Mouse (Mus musculus) stomach, embryonic 14.5 days (tissue): Measurements from ENCODE around the gene Arrdc4. TPM values are rescaled to one million over a fixed set of nuclear protein-coding genes. Genes with fewer than 3 reads are reported as not detected.

Experiments
- ATAC-seq: fragments of 200-750 bp; cut with Nextera tagmentation; 2 replicates; pipeline ENCODE4 v1.8.0; 2017; ENCODE audit warnings: low read depth, moderate TSS enrichment; ENCODE audit not compliant: insufficient number of reproducible peaks, insufficient read depth, low FRiP score
- H3K27ac ChIP-seq: fragments of 300-500 bp; sonication (generic); 2 replicates; pipeline ENCODE4 v1.5.1; 2014; ENCODE audit warnings: mild to moderate bottlenecking, low read length, moderate library complexity, mixed read lengths
- H3K27me3 ChIP-seq: fragments of 300-500 bp; sonication (generic); 2 replicates; pipeline ENCODE4 v1.6.1; 2014; ENCODE audit warnings: low read length, control low read depth, mixed read lengths; ENCODE audit not compliant: control insufficient read depth, insufficient read depth
- H3K36me3 ChIP-seq: fragments of 300-500 bp; sonication (generic); 2 replicates; pipeline ENCODE4 v1.6.1; 2014; ENCODE audit warnings: mild to moderate bottlenecking, control low read depth, low read length, moderate library complexity, mixed read lengths; ENCODE audit not compliant: control insufficient read depth, insufficient read depth
- H3K4me1 ChIP-seq: fragments of 300-500 bp; sonication (generic); 2 replicates; pipeline ENCODE4 v1.6.1; 2014; ENCODE audit warnings: low read length, control low read depth, mixed read lengths; ENCODE audit not compliant: control insufficient read depth, insufficient read depth
- H3K4me2 ChIP-seq: fragments of 300-500 bp; sonication (generic); replicated peaks from 2 replicates; pipeline ENCODE4 v1.6.1; 2014; ENCODE audit warnings: low read depth, low read length, control low read depth
- H3K4me3 ChIP-seq: fragments of 300-500 bp; sonication (generic); 2 replicates; pipeline ENCODE4 v1.5.1; 2014; ENCODE audit warnings: low read depth, low read length, control low read depth
- H3K9ac ChIP-seq: fragments of 300-500 bp; sonication (generic); replicated peaks from 2 replicates; pipeline ENCODE4 v1.6.1; 2014; ENCODE audit warnings: low read depth, mild to moderate bottlenecking, control low read depth, low read length, moderate library complexity, mixed read lengths
- H3K9me3 ChIP-seq: fragments of 300-500 bp; sonication (generic); 2 replicates; pipeline ENCODE4 v1.6.1; 2016; ENCODE audit warnings: low read depth, low read length, control low read depth; ENCODE audit not compliant: control insufficient read depth
- WGBS: fragments of 180-500 bp; shearing (Covaris S2); extraction: QIAGEN DNeasy Blood & Tissue Kit; methylation state at CpG from one replicate; pipeline ENCODE4 v1.1.7; 2014; 5-methylcytosine and 5-hydroxymethylcytosine counted together
- polyA plus RNA-seq: library from polyadenylated mRNA; unstranded; fragments of >200 nt; fragmentation: Nextera tagmentation; extraction: Ambion mirVana; gene quantifications from 2 replicates; pipeline ENCODE4 v1.2.1, GENCODE M21; 2014

The Arrdc4 gene
- polyA plus RNA-seq, result 22.2 and 25.8 TPM in 2 replicates

DNA sequence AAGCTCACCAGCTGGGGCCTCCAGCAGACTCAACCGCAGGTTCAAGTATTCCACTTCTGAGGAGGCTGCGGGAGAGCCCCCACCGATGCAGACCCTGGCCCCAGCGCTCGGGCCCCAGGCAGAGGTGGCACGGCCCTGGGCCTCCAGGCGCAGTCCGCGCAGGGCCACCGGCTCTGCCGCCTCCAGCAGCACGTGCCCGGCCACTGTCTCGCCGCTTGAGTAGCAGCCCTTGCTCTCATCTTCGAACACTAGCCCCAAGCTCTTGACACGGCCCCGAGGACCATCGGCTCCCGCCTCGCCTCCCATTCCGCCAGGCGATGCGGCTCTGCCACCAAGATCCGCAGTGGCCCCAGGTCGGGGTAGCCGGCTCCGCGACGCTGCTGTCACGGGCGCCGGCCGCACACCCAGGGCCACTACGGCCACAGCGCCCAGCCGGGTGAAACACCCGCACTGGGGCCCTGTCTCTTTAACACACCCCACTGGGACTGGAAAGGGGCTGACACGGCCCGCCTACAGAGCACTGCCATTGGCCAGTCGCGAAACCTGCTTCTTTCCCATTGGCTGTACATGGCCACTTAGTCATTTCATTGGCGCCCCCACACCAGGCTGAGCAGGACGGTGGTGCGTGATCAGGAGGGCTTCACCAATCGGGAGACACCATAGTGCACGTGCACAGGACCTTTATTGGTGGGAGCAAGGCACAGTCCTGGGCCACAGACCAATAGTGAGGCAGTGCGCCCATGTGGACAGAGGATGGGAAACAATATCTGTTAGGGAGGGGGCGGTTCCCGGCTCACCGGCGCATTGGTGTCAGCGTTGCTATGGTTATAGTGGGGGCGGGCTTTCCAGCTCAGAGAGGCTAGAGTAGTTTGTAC lies at the start of gene Arrdc4:
Arrdc4 (minus strand) TSS at position 481 of the 875 bp plus-strand sequence.
- Histone ChIP-seq H3K27ac (peak within 1 kb of the TSS; percentile 80), H3K27me3 (no peaks in the 10 kb centered on the region), H3K36me3 (peaks cover 5% of the 10 kb centered on the region; the same call in 1 of the 2 replicates), H3K9ac (peak within 1 kb of the TSS; percentile 82), H3K4me1 (peaks cover 5% of the 10 kb centered on the region; the same call in 1 of the 2 replicates), H3K4me2 (peak within 1 kb of the TSS; percentile 87), H3K9me3 (no peaks in the 10 kb centered on the region), H3K4me3 (peak within 1 kb of the TSS; percentile 84)
- WGBS, result under 1% methylated on average over 54 of the region's 54 CpGs
- peak; percentile 100 for ATAC-seq

DNA sequence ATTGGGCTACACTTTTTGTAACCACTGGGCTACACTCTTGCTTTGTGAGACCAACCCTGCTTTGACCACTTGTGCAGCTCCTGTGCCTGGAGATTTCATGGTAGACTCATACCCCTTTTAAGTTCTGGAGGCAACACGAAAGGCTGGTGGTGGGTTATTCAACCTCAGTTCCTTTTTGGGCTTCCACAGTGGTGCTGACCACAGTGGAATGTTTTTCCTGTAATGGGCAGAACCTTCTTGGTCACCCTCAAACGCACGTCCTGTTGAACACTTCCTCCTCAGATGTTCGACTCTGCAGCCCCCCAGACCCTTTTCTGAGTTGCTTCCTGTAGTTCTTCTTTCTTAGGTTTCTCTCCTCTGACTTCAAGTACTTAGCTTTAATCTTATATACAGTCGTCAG lies 46.5 kb upstream of the Arrdc4 start:
- WGBS, result 76% methylated on average over 5 of the region's 5 CpGs
- no peak for ATAC-seq
- no peak overlapping the region for H3K9ac ChIP-seq

DNA sequence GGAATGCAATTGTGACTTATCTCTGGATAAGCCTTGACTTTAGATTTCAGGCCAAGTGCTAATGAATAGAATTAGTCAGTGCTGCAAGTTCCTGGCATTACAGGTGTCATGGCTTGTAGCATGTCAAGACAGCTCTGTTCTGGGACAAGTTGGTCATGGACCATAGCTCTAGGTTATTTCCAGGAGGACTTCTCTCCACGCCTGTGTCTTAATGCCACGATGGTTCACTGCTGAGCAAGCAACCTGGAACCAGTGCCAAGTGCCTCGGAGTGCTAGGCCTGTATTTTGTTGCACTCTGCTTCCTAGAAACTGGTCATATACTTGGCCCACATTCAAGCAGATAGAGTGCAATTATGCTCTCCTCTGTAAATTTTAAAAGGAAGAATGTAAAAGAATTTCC lies 39.7 kb upstream of the Arrdc4 start:
- no peak overlapping the region for H3K4me2 ChIP-seq
- ATAC-seq, result no peak
- no peaks in the 10 kb centered on the region for H3K9me3 ChIP-seq
- no peaks in the 10 kb centered on the region for H3K4me1 ChIP-seq
- H3K27ac ChIP-seq, result no peak overlapping the region
- 69% methylated on average over 3 of the region's 3 CpGs for WGBS
- no peak overlapping the region for H3K9ac ChIP-seq
- H3K27me3 ChIP-seq, result no peaks in the 10 kb centered on the region
- H3K36me3 ChIP-seq, result no peaks in the 10 kb centered on the region
- no peak overlapping the region for H3K4me3 ChIP-seq

More for the DNA sequence above, 46.5 kb upstream of the Arrdc4 start:
- Histone ChIP-seq H3K4me2 (no peak overlapping the region), H3K4me3 (no peak overlapping the region), H3K27me3 (no peaks in the 10 kb centered on the region), H3K36me3 (no peaks in the 10 kb centered on the region), H3K27ac (no peak overlapping the region), H3K9me3 (no peaks in the 10 kb centered on the region), H3K4me1 (no peaks in the 10 kb centered on the region)

DNA sequence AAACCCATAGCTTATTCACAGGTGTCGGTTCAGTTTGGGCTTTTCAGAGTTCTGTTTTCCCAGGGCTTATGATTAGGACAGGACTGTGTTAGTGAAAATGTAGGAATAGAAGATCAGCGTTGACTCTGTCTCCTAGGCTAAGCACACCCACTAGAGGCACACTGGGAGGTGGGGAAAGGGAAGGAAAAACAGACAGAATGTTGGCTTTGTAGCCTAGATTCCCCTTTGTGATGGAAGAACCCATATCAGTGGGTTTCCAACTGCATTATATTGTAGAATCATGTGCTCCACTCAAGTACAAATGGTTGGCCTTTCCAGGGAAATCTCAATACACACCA lies 22.7 kb upstream of the Arrdc4 start:
- Histone ChIP-seq H3K4me3 (no peak overlapping the region), H3K4me2 (no peak overlapping the region), H3K9ac (no peak overlapping the region), H3K4me1 (no peaks in the 10 kb centered on the region), H3K9me3 (no peaks in the 10 kb centered on the region), H3K27me3 (no peaks in the 10 kb centered on the region), H3K36me3 (no peaks in the 10 kb centered on the region), H3K27ac (no peak overlapping the region)
- no peak for ATAC-seq
- 66% methylated on average over 2 of the region's 2 CpGs for WGBS

DNA sequence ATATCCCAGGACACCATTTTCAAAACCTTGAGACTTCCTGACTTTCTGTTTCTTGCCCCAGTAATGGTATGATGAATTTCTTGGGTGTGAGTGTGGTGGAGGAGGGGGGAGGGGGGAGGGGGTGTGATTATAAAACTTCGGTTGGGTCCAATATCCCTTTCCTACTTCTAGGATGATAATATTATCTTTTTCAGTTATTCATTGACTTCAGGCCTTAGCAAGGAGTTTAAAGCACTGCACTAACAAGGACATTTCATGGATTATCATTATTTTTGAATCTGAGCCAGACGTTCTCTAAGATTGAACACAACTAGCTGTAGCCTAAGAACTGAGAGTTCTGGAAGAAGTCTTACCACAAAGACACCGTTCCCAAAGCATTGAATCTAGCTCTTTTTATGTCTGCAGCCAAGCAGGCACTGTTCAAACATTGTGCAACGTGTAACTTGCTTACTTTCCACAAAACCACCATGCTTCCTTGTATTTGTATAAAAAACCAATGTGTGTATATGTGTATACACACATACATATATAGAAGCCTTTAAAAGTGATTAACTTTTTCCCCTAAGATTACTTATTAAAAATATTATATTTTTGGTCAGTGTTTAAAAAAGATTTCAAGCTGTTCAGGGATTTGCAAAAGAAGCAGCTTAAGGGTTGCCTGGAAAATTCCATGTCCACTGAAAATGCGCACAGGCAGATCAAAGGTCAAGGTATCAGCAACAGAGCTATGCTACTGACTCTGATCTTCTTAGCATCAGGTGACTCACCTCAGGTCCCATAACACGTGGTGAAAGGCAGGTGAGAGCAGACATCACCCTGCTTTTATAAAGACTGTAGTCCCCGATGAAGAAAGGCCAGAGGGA lies 22.1 kb upstream of the Arrdc4 start:
- no peaks in the 10 kb centered on the region for H3K36me3 ChIP-seq
- no peak for ATAC-seq
- no peak overlapping the region for H3K27ac ChIP-seq
- no peaks in the 10 kb centered on the region for H3K9me3 ChIP-seq
- H3K4me2 ChIP-seq, result no peak overlapping the region
- H3K27me3 ChIP-seq, result no peaks in the 10 kb centered on the region
- 53% methylated on average over 7 of the region's 7 CpGs for WGBS
- no peaks in the 10 kb centered on the region for H3K4me1 ChIP-seq
- no peak overlapping the region for H3K9ac ChIP-seq
- H3K4me3 ChIP-seq, result no peak overlapping the region

DNA sequence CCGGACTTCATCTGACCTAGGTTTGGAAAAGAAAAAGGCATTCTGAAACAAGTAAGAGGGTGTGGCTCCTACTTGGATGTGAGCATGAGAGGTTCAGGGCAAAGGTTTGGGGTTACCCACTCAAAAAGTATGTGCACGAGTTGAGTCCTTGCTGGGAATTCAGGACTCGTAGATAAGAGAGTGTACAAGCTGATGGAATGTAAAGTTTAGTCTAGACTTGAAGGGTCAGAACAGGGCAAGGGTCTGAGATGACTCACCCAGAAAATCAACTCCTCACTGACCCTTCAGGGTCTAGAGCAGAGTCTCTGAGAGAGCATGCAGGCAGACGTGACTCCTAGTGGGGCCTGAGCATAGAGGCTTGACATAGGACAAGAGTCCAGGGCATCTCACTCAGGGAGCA lies 16.9 kb upstream of the Arrdc4 start:
- Histone ChIP-seq H3K9me3 (no peaks in the 10 kb centered on the region), H3K27ac (no peak overlapping the region), H3K9ac (no peak overlapping the region), H3K4me2 (no peak overlapping the region), H3K27me3 (no peaks in the 10 kb centered on the region), H3K4me1 (no peaks in the 10 kb centered on the region), H3K36me3 (no peaks in the 10 kb centered on the region), H3K4me3 (no peak overlapping the region)
- ATAC-seq, result no peak
- whole genome bisulfite sequencing, result 59% methylated on average over 4 of the region's 4 CpGs

DNA sequence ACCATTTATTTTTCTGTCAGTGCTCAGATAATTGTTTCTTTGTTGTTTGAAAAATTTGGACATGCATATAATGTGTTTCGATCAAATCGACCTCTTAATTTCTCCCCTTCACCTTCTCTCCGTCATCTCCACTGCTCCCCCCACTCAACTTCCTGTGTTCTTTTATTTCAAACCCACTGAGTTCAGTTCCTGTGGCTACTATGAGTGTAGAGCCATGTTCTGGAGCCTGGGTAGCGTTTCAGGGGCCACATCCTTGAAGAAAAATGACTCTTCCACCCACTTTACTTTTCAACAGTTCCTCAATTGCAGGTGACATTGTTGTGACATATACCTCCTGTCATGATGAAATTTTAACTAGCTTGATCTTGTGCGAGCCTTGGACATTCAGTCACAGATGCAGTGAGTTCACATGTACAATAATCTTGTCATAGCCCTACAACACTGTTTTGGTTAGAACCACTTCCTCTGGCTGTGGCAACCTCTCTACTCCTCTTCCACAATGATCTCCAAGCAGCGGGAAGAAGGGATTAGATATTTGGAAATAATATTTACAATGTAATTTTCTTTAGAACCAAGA lies 10.2 kb upstream of the Arrdc4 start:
- 68% methylated on average over 6 of the region's 6 CpGs for WGBS
- H3K4me3 ChIP-seq, result no peak overlapping the region
- H3K9me3 ChIP-seq, result no peaks in the 10 kb centered on the region
- no peaks in the 10 kb centered on the region for H3K4me1 ChIP-seq
- no peak overlapping the region for H3K27ac ChIP-seq
- no peaks in the 10 kb centered on the region for H3K36me3 ChIP-seq
- H3K27me3 ChIP-seq, result no peaks in the 10 kb centered on the region
- no peak overlapping the region for H3K4me2 ChIP-seq
- ATAC-seq, result no peak
- H3K9ac ChIP-seq, result no peak overlapping the region

DNA sequence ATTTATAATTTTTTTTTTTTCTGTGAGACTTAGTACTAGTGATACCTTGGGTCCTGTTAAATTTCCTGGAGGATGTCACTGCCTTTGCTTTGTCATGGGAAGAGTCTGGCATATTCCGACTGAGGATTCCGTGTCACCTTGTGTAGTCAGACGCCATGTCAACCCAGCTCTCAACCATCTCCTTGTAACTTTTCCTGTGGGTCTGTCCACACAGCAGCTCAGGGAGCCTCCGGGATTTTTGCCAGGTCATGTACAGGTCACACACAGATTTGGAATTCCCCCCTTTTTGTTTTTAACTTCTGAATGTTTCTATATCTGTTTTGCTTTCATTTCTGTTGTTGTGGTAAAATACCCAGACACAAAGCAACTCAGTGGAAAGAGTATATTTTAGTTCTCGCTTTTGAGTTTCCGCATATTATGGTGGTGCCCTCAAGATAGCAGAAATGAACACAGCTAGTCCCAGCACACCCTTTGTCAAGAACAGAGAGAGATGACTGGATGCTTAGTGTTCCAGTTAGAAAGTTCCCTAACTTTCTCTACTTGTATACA lies 7.7 kb upstream of the Arrdc4 start:
- H3K4me2 ChIP-seq, result no peak overlapping the region
- no peaks in the 10 kb centered on the region for H3K36me3 ChIP-seq
- no peak for ATAC-seq
- no peaks in the 10 kb centered on the region for H3K4me1 ChIP-seq
- WGBS, result 90% methylated on average over 6 of the region's 6 CpGs
- no peak overlapping the region for H3K9ac ChIP-seq
- no peaks in the 10 kb centered on the region for H3K27me3 ChIP-seq
- H3K27ac ChIP-seq, result no peak overlapping the region
- no peak overlapping the region for H3K4me3 ChIP-seq
- H3K9me3 ChIP-seq, result no peaks in the 10 kb centered on the region
